Mouse (Mus musculus): ENCODE results near the gene Icam1. TPM values are rescaled to one million over a fixed set of nuclear protein-coding genes. Genes with fewer than 3 reads are reported as not detected.
A peak's percentile ranks its signal among the peaks of the same experiment; 100 is the strongest.
"Not testable (repeated sequence)": the region's sequence is repeated elsewhere in the genome, so short reads cannot be mapped to it uniquely, and the experiment has no call there.

The Icam1 gene
- total RNA-seq, 2 experiments from 2014 or later, result 3.8 to 5.6 TPM

- no peak for DNase-seq
Observed at GRCm38 (mm10) chr9:21022726-21023125, 6.9 kb downstream of the Icam1 start.

GRCm38 (mm10) chr9:21025258-21025810 is 9.5 kb downstream of the Icam1 start:
- DNase-seq, result no peak

GRCm38 (mm10) chr9:21026849-21027248 is 11.1 kb downstream of the Icam1 start:
- DNase-seq, result no peak

- no peak for DNase-seq
Observed at GRCm38 (mm10) chr9:21027774-21028290, 12.0 kb downstream of the Icam1 start.

GRCm38 (mm10) chr9:21028560-21029110 is 12.8 kb downstream of the Icam1 start:
- DNase-seq, result no peak

GRCm38 (mm10) chr9:21029291-21030054 is 13.7 kb downstream of the Icam1 start, which contains the start of gene Icam4:
Gene Icam4, plus strand, starts transcription at chr9:21029373.
- DNase-seq, result peak; percentile 85

- no peak for DNase-seq
Observed at GRCm38 (mm10) chr9:21030055-21030600, 14.3 kb downstream of the Icam1 start.

- DNase-seq, result peak; percentile 82
Observed at GRCm38 (mm10) chr9:21030781-21031250, 15.0 kb downstream of the Icam1 start.

GRCm38 (mm10) chr9:21031251-21031895 is 15.6 kb downstream of the Icam1 start:
- DNase-seq, result peak; percentile 61

- no peak for DNase-seq
Observed at GRCm38 (mm10) chr9:21031896-21032351, 16.1 kb downstream of the Icam1 start, which contains the start of gene Icam5. Gene Icam5, plus strand, starts transcription at chr9:21032073.

GRCm38 (mm10) chr9:21032491-21032890 is 16.7 kb downstream of the Icam1 start:
- DNase-seq, result no peak

- peak; percentile 80 for DNase-seq
Observed at GRCm38 (mm10) chr9:21033136-21033535, 17.4 kb downstream of the Icam1 start.

GRCm38 (mm10) chr9:21034481-21035085 is 18.8 kb downstream of the Icam1 start:
- no peak for DNase-seq

- no peak for DNase-seq
Observed at GRCm38 (mm10) chr9:21035586-21035985, 19.8 kb downstream of the Icam1 start.

GRCm38 (mm10) chr9:21036161-21036560 is 20.4 kb downstream of the Icam1 start:
- DNase-seq, result no peak

GRCm38 (mm10) chr9:21036666-21037065 is 20.9 kb downstream of the Icam1 start:
- no peak for DNase-seq

- DNase-seq, result peak; percentile 35
Observed at GRCm38 (mm10) chr9:21037481-21037891, 21.7 kb downstream of the Icam1 start.

- no peak for DNase-seq
Observed at GRCm38 (mm10) chr9:21039779-21040178, 24.0 kb downstream of the Icam1 start.

GRCm38 (mm10) chr9:21041308-21041707 is 25.5 kb downstream of the Icam1 start:
- DNase-seq, result no peak

GRCm38 (mm10) chr9:21043563-21043962 is 27.8 kb downstream of the Icam1 start:
- DNase-seq, result no peak

- not testable (repeated sequence) for DNase-seq
Observed at GRCm38 (mm10) chr9:21044785-21045184, 29.0 kb downstream of the Icam1 start.

GRCm38 (mm10) chr9:21045235-21045634 is 29.4 kb downstream of the Icam1 start:
- DNase-seq, result no peak

Data from gastrocnemius, postnatal 10 days (tissue).